Mouse (Mus musculus): ENCODE data around the gene Ahnak2. TPM values are rescaled to one million over a fixed set of nuclear protein-coding genes. Genes with fewer than 3 reads are reported as not detected.
"Not testable (repeated sequence)": the region's sequence is repeated elsewhere in the genome, so short reads cannot be mapped to it uniquely, and the experiment has no call there.

The Ahnak2 gene
- 0.06 and 0.11 TPM in 2 replicates for polyA plus RNA-seq (2016; fragmentation: Nextera tagmentation; extraction: Ambion mirVana)

DNA sequence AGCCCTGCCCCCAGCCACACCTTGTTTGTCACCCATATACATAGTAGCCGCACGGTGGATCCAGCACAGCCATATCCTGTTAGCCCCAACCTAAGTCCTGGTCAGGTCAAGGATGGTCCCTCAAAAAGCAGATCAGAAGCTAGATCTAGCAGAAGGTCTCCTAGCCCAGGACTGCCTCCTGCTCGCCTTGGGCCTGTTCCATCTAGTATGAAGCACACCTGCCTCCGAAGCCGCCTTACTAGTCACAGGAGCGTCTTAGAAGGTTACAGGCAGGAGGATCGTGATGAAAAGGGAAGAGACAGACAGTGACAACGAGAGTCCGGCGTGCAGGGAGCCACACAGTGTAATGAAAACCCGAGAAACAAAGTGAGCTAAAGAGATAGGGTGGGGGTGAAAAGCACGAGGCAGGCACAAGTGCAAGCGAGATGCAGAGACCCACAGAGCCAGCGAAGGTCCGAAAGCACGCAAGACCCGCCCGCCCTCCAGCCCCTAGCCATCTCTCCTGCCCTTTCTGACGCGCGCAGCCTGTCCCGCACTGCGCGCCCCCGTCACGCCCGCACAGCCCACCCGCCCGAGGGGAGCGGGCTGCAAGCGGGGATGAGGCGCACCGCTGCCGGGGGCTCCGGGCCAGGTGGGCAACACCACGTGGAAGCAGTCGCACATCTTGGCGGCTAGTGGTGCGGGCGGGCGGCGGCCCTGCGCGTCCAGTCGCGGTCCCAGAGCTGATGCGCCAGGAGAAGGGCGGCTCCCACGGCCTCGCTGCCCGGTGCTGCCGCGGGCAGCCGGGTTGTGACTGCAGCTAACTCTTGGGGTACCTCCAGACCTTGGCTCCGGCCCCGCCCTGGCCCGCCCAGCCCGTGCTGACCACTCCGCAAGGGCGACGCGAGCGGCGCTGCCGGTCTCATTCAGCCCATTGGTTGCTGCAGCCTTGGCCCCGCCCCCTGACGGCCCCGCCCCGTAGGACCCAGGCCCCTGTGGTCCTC is at the start of gene Ahnak2:
TSS of gene Ahnak2 (minus strand) at position 794 of the 983 bp plus-strand sequence.
- Histone ChIP-seq H3K4me1 (peaks cover 32% of the 10 kb centered on the region), H3K9me3 (replicated peaks) (no peaks in the 10 kb centered on the region), H3K27ac (replicated peaks) (peak within 1 kb of the TSS; percentile 72; the same call in 1 of the 2 replicates), H3K27me3 (ENCODE audit: low read depth, poor library complexity, severe bottlenecking) (peaks cover 88% of the 10 kb centered on the region), H3K36me3 (no peaks in the 10 kb centered on the region), H3K4me3 (peak within 1 kb of the TSS; percentile 81)
- WGBS: 5% methylated on average over 55 of the region's 69 CpGs
- peak; percentile 85 for DNase-seq (ENCODE audit: low spot score)

DNA sequence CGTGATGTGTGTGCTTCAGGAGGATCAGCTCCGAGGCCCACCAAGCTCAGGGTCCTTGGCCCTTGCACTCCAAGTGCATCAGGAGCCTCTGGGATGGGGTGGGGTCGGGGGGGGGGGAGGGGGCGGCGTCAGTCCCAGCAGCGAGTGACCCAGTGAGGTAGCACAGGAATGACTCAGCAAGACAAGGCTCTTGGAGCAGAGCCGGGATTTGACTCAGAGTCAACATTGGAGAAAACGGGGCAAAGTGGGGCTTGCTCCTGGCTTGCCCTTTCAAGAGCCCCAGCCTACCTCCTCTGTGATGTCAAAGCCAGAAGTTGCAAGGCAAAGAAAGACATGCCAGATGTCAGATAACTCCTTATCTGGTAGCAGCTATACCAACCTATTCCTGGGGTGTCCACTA is 48.7 kb upstream of the Ahnak2 start:
- no peak for DNase-seq (ENCODE audit: low spot score)
- Histone ChIP-seq H3K9me3 (replicated peaks) (no peaks in the 10 kb centered on the region), H3K27ac (replicated peaks) (no peak overlapping the region), H3K27me3 (ENCODE audit: low read depth, poor library complexity, severe bottlenecking) (no peaks in the 10 kb centered on the region), H3K36me3 (no peaks in the 10 kb centered on the region), H3K4me3 (no peak overlapping the region), H3K4me1 (0 out of 2 replicates have a peak, but pooled peaks cover 3% of the 10 kb centered on the region)
- WGBS: 49% methylated on average over 8 of the region's 8 CpGs

GRCm38 (mm10) chr12:112850344-112850743 is 47.9 kb upstream of the Ahnak2 start:
- Histone ChIP-seq H3K4me1 (0 out of 2 replicates have a peak, but pooled peaks cover 3% of the 10 kb centered on the region), H3K27ac (replicated peaks) (no peak overlapping the region), H3K9me3 (replicated peaks) (no peaks in the 10 kb centered on the region), H3K36me3 (no peaks in the 10 kb centered on the region), H3K27me3 (ENCODE audit: low read depth, poor library complexity, severe bottlenecking) (no peaks in the 10 kb centered on the region), H3K4me3 (no peak overlapping the region)
- 88% methylated on average over 9 of the region's 9 CpGs for WGBS
- DNase-seq (ENCODE audit: low spot score): no peak

GRCm38 (mm10) chr12:112849235-112850022 is 47.0 kb upstream of the Ahnak2 start:
- Histone ChIP-seq H3K4me3 (no peak overlapping the region), H3K4me1 (0 out of 2 replicates have a peak, but pooled peaks cover 3% of the 10 kb centered on the region), H3K27me3 (ENCODE audit: low read depth, poor library complexity, severe bottlenecking) (no peaks in the 10 kb centered on the region), H3K27ac (replicated peaks) (no peak overlapping the region), H3K36me3 (no peaks in the 10 kb centered on the region), H3K9me3 (replicated peaks) (no peaks in the 10 kb centered on the region)
- DNase-seq (ENCODE audit: low spot score): no peak
- WGBS: 89% methylated on average over 11 of the region's 11 CpGs

GRCm38 (mm10) chr12:112847880-112848279 is 45.4 kb upstream of the Ahnak2 start:
- no peak for DNase-seq (ENCODE audit: low spot score)
- no peaks in the 10 kb centered on the region for H3K36me3 ChIP-seq
- no peaks in the 10 kb centered on the region for H3K27me3 ChIP-seq (ENCODE audit: low read depth, poor library complexity, severe bottlenecking)
- H3K4me1 ChIP-seq: 0 out of 2 replicates have a peak, but pooled peaks cover 3% of the 10 kb centered on the region
- H3K4me3 ChIP-seq: no peak overlapping the region
- no peak overlapping the region for H3K27ac ChIP-seq (replicated peaks)
- WGBS: 98% methylated on average over 2 of the region's 2 CpGs
- no peaks in the 10 kb centered on the region for H3K9me3 ChIP-seq (replicated peaks)

- Histone ChIP-seq H3K9me3 (replicated peaks) (no peaks in the 10 kb centered on the region), H3K27ac (replicated peaks) (no peak overlapping the region), H3K36me3 (no peaks in the 10 kb centered on the region), H3K4me3 (no peak overlapping the region), H3K27me3 (ENCODE audit: low read depth, poor library complexity, severe bottlenecking) (no peaks in the 10 kb centered on the region), H3K4me1 (no peaks in the 10 kb centered on the region)
- WGBS: 17% methylated on average over 3 of the region's 3 CpGs
- DNase-seq (ENCODE audit: low spot score): peak; percentile 82
These were observed 41.3 kb upstream of the Ahnak2 start for GRCm38 (mm10) chr12:112843803-112844202.

GRCm38 (mm10) chr12:112842128-112842527 is 39.7 kb upstream of the Ahnak2 start:
- DNase-seq (ENCODE audit: low spot score); H3K27me3 ChIP-seq (ENCODE audit: low read depth, poor library complexity, severe bottlenecking); H3K9me3 ChIP-seq (replicated peaks); H3K4me1 ChIP-seq; H3K36me3 ChIP-seq; H3K27ac ChIP-seq (replicated peaks); H3K4me3 ChIP-seq: not testable (repeated sequence)
- WGBS: 83% methylated on average over 2 of the region's 2 CpGs

GRCm38 (mm10) chr12:112841338-112841892 is 39.0 kb upstream of the Ahnak2 start:
- not testable (repeated sequence) for H3K27me3 ChIP-seq (ENCODE audit: low read depth, poor library complexity, severe bottlenecking); DNase-seq (ENCODE audit: low spot score); H3K9me3 ChIP-seq (replicated peaks); H3K4me1 ChIP-seq; H3K4me3 ChIP-seq; H3K36me3 ChIP-seq; H3K27ac ChIP-seq (replicated peaks)
- WGBS: 62% methylated on average over 4 of the region's 4 CpGs

DNA sequence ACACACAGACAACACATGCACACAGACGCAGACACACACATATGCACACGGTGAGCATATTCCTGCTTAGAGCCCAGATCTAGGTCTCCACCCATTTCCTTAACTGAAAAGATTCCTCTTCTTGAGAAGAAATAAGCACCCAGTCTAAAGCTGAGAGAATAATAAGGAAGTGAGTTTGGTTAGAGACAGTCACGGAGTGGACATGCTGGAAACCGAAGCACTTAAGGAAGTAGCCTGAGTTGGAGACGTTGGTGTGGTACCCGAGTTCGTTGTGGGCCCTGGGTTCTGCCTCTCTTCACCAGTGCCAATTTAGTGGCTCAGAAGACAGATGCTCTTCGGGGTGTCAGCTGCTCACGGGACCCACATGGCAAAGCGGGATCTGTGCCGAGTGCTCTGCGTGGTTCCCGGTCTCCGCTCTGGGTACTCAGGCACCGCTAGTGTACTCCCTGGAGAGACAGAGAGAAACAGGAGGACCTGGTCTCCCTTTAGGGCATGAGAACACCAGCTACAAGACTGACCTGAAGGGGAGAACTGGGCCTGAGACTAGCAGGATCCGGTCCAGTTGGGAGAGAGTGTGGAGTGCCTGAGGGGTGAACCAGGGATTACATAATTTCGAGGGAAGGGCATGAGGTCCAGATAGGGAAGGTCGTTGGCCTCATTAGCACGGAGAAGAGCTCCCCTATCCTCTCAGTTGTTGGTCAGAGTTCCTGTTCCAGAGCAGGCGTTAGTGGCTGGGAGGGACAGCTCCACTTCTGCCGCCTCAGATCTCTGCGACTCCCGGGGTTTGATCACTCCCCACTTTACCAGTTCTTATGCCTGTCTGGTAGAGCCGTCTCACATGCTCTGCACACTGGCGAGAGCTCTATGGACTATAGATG is 38.0 kb upstream of the Ahnak2 start:
- Histone ChIP-seq H3K27ac (replicated peaks) (no peak overlapping the region), H3K4me1 (no peaks in the 10 kb centered on the region), H3K4me3 (no peak overlapping the region), H3K36me3 (no peaks in the 10 kb centered on the region), H3K9me3 (replicated peaks) (no peaks in the 10 kb centered on the region), H3K27me3 (ENCODE audit: low read depth, poor library complexity, severe bottlenecking) (no peaks in the 10 kb centered on the region)
- WGBS: 82% methylated on average over 25 of the region's 25 CpGs
- DNase-seq (ENCODE audit: low spot score): no peak

DNA sequence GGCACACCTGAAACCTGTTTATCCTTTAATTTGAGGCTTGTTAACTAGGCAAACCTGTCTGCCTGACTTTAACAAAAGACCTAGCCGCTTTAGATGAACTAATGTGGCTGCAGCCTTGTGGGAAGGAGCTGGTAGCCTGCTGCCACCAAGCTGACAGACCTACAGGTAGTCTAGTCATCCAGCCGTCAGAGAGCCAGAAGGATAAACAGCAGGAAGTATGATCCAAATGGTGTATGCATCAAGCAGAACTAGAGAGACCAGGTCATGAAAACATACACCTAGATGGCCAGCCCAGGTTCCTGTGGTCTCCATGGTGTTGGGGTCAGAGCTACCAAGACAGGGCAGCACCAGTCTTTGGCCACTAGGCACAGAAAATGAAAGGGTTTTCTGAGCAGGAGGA is 32.6 kb upstream of the Ahnak2 start:
- no peaks in the 10 kb centered on the region for H3K27me3 ChIP-seq (ENCODE audit: low read depth, poor library complexity, severe bottlenecking)
- no peaks in the 10 kb centered on the region for H3K9me3 ChIP-seq (replicated peaks)
- no peak for DNase-seq (ENCODE audit: low spot score)
- 76% methylated on average over 2 of the region's 2 CpGs for WGBS
- H3K36me3 ChIP-seq: peaks cover 26% of the 10 kb centered on the region
- H3K27ac ChIP-seq (replicated peaks): no peak overlapping the region
- H3K4me3 ChIP-seq: no peak overlapping the region
- peaks cover 14% of the 10 kb centered on the region for H3K4me1 ChIP-seq

DNA sequence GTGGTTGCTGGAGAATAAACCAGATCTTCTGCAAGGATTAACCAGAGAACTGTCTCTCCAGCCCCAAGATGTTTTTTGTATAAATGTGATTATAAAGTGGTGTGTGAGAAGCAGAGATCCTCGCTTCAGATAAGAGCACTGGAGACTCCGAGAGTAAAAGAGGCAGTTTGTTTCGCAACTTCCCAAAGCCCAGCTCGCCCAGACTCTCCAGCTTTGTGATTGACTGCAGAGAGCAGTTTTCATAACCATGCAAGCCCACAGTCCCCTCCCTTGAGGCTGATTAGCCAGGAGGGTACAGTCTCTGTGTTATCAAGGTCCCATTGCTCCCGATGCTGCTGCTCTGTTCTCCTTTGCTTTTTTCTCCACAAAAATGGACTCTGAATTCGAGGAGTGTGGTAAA is 31.1 kb upstream of the Ahnak2 start:
- peaks cover 15% of the 10 kb centered on the region for H3K4me1 ChIP-seq
- no peak overlapping the region for H3K27ac ChIP-seq (replicated peaks)
- DNase-seq (ENCODE audit: low spot score): no peak
- no peak overlapping the region for H3K4me3 ChIP-seq
- no peaks in the 10 kb centered on the region for H3K9me3 ChIP-seq (replicated peaks)
- no peaks in the 10 kb centered on the region for H3K27me3 ChIP-seq (ENCODE audit: low read depth, poor library complexity, severe bottlenecking)
- WGBS: 87% methylated on average over 6 of the region's 6 CpGs
- peaks cover 26% of the 10 kb centered on the region for H3K36me3 ChIP-seq

DNA sequence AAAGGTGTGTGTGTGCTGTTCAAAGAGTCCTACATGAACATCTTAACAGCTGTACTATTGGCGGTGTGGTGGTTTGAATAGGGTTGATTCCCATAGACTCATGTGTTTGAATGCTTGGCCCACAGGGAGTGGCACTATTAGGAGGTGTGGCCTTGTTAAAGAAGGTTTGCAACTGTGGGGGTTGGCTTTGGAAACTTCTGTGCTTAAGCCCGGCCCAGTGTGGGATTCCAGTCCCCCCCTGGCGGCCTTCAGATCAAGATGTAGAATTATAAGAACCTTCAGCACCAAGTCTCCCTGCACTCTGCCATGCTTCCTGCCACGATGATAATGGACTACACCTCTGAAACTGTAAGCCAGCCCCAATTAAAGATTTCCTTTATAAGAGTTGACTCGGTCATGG is 30.0 kb upstream of the Ahnak2 start:
- Histone ChIP-seq H3K27me3 (ENCODE audit: low read depth, poor library complexity, severe bottlenecking) (no peaks in the 10 kb centered on the region), H3K9me3 (replicated peaks) (no peaks in the 10 kb centered on the region), H3K4me3 (no peak overlapping the region), H3K27ac (replicated peaks) (no peak overlapping the region), H3K36me3 (peaks cover 34% of the 10 kb centered on the region), H3K4me1 (peaks cover 23% of the 10 kb centered on the region)
- 90% methylated on average over 5 of the region's 5 CpGs for WGBS
- no peak for DNase-seq (ENCODE audit: low spot score)
